Mouse (Mus musculus) cerebellum, adult 2 months (tissue): Measurements from ENCODE around the gene Lonrf2. TPM values are rescaled to one million over a fixed set of nuclear protein-coding genes. Genes with fewer than 3 reads are reported as not detected.
A peak's percentile ranks its signal among the peaks of the same experiment; 100 is the strongest.

Experiments used
- DNase-seq, 2 experiments: peaks; one replicate each; pipeline ENCODE4 v3.0.0; 2021
- H3K27ac ChIP-seq: fragments of 200-500 bp; 2 replicates; pipeline ENCODE4 v1.5.1; 2012; ENCODE audit warnings: low read length, control low read depth, inconsistent platforms; ENCODE audit not compliant: insufficient read depth
- H3K27me3 ChIP-seq: fragments of 200-500 bp; 2 replicates; pipeline ENCODE4 v1.6.1; 2012; ENCODE audit warnings: inconsistent platforms, mild to moderate bottlenecking, low read length, moderate library complexity; ENCODE audit not compliant: control insufficient read depth, insufficient read depth
- H3K4me1 ChIP-seq: fragments of 200-500 bp; 2 replicates; pipeline ENCODE4 v1.6.1; 2011; ENCODE audit warnings: low read length; ENCODE audit not compliant: control insufficient read depth, insufficient read depth
- H3K4me3 ChIP-seq: fragments of 200-500 bp; replicated peaks from 2 replicates; pipeline ENCODE3; 2011; ENCODE audit warnings: mild to moderate bottlenecking, low read depth, low read length, control low read depth; ENCODE audit not compliant: insufficient read depth
- CTCF ChIP-seq: fragments of 200-500 bp; IDR thresholded peaks from 2 replicates; pipeline ENCODE4 v1.5.1; 2011; ENCODE audit warnings: low read depth, mild to moderate bottlenecking, control low read depth, low read length, moderate library complexity, borderline replicate concordance; ENCODE audit not compliant: insufficient read depth
- POLR2A ChIP-seq: fragments of 200-500 bp; IDR thresholded peaks from 2 replicates; pipeline ENCODE4 v1.6.1; 2011; ENCODE audit warnings: low read length, control low read depth, borderline replicate concordance; ENCODE audit not compliant: insufficient read depth
- WGBS: fragments of 180-500 bp; shearing (Covaris S2); methylation state at CpG from one replicate; pipeline ENCODE4 v1.1.7; 2018; 5-methylcytosine and 5-hydroxymethylcytosine counted together
- polyA plus RNA-seq: library from polyadenylated mRNA; depleted of rRNA; stranded (reverse); fragments of >200 nt; gene quantifications from 2 replicates; pipeline ENCODE4 v1.2.3, GENCODE M21; 2012; rRNA removed

Lonrf2 gene
- 66.4 and 70.0 TPM in 2 replicates for polyA plus RNA-seq

GRCm38 (mm10) chr1:38836477-38836872, at the start of gene Lonrf2:
TSS of gene Lonrf2 (minus strand) at chr1:38836711.
- under 1% methylated on average over 47 of the region's 47 CpGs for WGBS
- TF ChIP-seq POLR2A (peak; percentile 70), CTCF (no peak)

DNA sequence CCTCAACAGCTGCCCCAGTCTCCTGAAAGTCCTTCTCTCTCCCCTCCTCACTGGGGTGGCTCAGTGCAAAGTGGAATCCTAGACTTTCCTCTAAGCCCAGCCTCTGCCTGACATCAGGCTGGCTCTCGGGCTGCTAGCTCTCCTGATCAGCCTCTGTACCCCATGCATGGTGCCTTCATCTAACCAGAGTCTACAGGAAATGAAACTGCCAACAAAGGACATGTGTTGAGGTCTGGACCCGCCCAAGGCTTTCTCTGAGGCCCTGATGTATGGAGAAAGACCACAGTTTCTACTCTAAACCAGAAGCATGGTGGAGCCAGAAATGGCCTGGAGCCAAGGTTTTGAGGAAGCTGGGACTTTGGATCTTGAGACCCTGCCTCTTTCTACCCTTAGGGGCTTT, 49.4 kb upstream of the Lonrf2 start:
- peaks cover 15% of the 10 kb centered on the region for H3K4me1 ChIP-seq
- WGBS: 87% methylated on average over 2 of the region's 2 CpGs
- TF ChIP-seq POLR2A (no peak), CTCF (no peak)
- DNase-seq: no peak
- H3K27me3 ChIP-seq: no peaks in the 10 kb centered on the region
- no peak overlapping the region for H3K4me3 ChIP-seq
- H3K27ac ChIP-seq: no peak overlapping the region

More at GRCm38 (mm10) chr1:38836477-38836872, at the start of gene Lonrf2:
- Histone ChIP-seq H3K27ac (peak within 1 kb of the TSS; percentile 98), H3K4me1 (no peaks in the 10 kb centered on the region; the same call in 1 of the 2 replicates), H3K4me3 (peak within 1 kb of the TSS; percentile 57), H3K27me3 (no peaks in the 10 kb centered on the region)
- DNase-seq: peak; percentile 82 to 86

DNA sequence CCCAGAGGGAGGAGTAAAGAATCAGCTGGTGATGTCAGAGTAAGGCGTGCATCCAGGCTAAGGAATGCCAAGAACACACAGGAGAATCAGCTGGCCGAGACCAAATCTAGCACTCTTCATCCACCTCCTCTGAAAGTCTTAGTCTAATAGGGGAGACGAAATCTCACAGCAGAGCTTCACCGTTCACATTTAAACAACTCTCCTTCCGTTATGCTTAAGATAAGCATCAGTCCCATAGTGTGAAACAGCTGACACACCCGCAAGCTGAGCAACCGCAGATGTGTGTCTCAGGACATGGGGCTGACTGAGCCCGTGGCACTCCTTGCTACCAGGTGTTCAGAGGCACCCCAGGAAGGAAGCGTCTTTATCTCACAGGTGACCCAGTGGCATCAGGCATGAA, 47.3 kb upstream of the Lonrf2 start:
- 77% methylated on average over 9 of the region's 9 CpGs for WGBS
- Histone ChIP-seq H3K4me1 (peaks cover 15% of the 10 kb centered on the region), H3K27me3 (no peaks in the 10 kb centered on the region), H3K27ac (no peak overlapping the region), H3K4me3 (no peak overlapping the region)
- TF ChIP-seq CTCF (no peak), POLR2A (no peak)
- DNase-seq: no peak

- 69% methylated on average over 4 of the region's 4 CpGs for WGBS
- Histone ChIP-seq H3K27me3 (no peaks in the 10 kb centered on the region), H3K4me3 (no peak overlapping the region), H3K4me1 (peaks cover 15% of the 10 kb centered on the region), H3K27ac (no peak overlapping the region)
- DNase-seq: peak in 1 of 2 experiments; percentile 2
- TF ChIP-seq CTCF (no peak), POLR2A (no peak)
Measured at GRCm38 (mm10) chr1:38882746-38883145, 46.2 kb upstream of the Lonrf2 start.

- DNase-seq: no peak
- no peak for TF ChIP-seq POLR2A
- no peak for TF ChIP-seq CTCF
- Histone ChIP-seq H3K4me1 (peaks cover 22% of the 10 kb centered on the region), H3K27ac (no peak overlapping the region), H3K27me3 (no peaks in the 10 kb centered on the region), H3K4me3 (no peak overlapping the region)
- 94% methylated on average over 4 of the region's 4 CpGs for WGBS
Measured at GRCm38 (mm10) chr1:38881366-38881765, 44.9 kb upstream of the Lonrf2 start.

GRCm38 (mm10) chr1:38876671-38877382, 40.3 kb upstream of the Lonrf2 start:
- 14% methylated on average over 5 of the region's 5 CpGs for WGBS
- peak overlapping the region; percentile 82 for H3K27ac ChIP-seq
- DNase-seq: peak in 1 of 2 experiments; percentile 50

GRCm38 (mm10) chr1:38873911-38874310, 37.4 kb upstream of the Lonrf2 start:
- Histone ChIP-seq H3K27ac (0 out of 2 replicates have a peak overlapping the region, but pooled peaks have one; percentile 18), H3K4me1 (peaks cover 45% of the 10 kb centered on the region), H3K4me3 (no peak overlapping the region), H3K27me3 (no peaks in the 10 kb centered on the region)
- DNase-seq: peak; percentile 55 to 75
- TF ChIP-seq CTCF (no peak), POLR2A (no peak)
- 21% methylated on average over 5 of the region's 5 CpGs for WGBS

More at GRCm38 (mm10) chr1:38876671-38877382, 40.3 kb upstream of the Lonrf2 start:
- Histone ChIP-seq H3K4me3 (no peak overlapping the region), H3K27me3 (no peaks in the 10 kb centered on the region), H3K4me1 (peaks cover 38% of the 10 kb centered on the region)
- TF ChIP-seq CTCF (no peak), POLR2A (no peak)

DNA sequence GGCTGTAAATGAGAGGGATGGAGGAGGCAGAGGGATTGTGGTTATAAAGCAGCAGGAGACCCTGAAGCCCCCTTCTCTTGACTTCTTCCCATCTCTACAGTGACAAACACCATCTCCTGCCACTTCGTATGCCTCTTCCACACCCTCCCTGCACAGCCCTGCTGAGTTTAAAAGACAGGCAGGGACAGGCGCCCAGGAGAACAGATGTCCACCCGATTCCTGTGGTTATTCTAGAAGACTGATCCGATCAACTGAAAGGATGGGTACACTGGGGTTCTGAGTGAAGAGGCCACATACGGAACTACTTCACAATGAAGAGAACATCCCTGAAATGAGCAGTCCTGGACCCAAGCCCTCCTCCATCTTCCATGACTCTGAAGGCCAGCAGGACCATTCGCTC, 35.3 kb upstream of the Lonrf2 start:
- Histone ChIP-seq H3K27me3 (no peaks in the 10 kb centered on the region), H3K4me1 (peaks cover 40% of the 10 kb centered on the region), H3K27ac (peak overlapping the region; percentile 14; the same call in 1 of the 2 replicates), H3K4me3 (no peak overlapping the region)
- WGBS: 21% methylated on average over 6 of the region's 6 CpGs
- TF ChIP-seq POLR2A (no peak), CTCF (no peak)
- DNase-seq: peak; percentile 37 to 48
